Mouse (Mus musculus): ENCODE measurements around the gene Gm17542. TPM values are rescaled to one million over a fixed set of nuclear protein-coding genes. Genes with fewer than 3 reads are reported as not detected.
"Not testable (repeated sequence)": the region's sequence is repeated elsewhere in the genome, so short reads cannot be mapped to it uniquely, and the experiment has no call there.

The Gm17542 gene
- polyA plus RNA-seq (2014; fragmentation: Nextera tagmentation; extraction: Ambion mirVana) = not detected in 2 replicates

- H3K4me3 ChIP-seq (ENCODE audit: low read depth, low read length); H3K27ac ChIP-seq (ENCODE audit: low read depth, low read length); DNase-seq (ENCODE audit: low spot score); H3K9me3 ChIP-seq (ENCODE audit: control insufficient read depth, low read length); H3K27me3 ChIP-seq (ENCODE audit: control insufficient read depth, insufficient read depth, low read length); H3K36me3 ChIP-seq (ENCODE audit: control insufficient read depth, insufficient read depth, low read length); ATAC-seq (ENCODE audit: insufficient read depth, low FRiP score, low TSS enrichment); H3K9ac ChIP-seq (ENCODE audit: low read length); H3K4me1 ChIP-seq (ENCODE audit: control insufficient read depth, insufficient read depth, low read length); H3K4me2 ChIP-seq (ENCODE audit: low read depth): not testable (repeated sequence)
Observed at GRCm38 (mm10) chr10:58718110-58718509, at the start of gene Gm17542. Gene Gm17542 (minus strand): TSS chr10:58718210.

- DNase-seq (ENCODE audit: low spot score) (no peak), ATAC-seq (ENCODE audit: insufficient read depth, low FRiP score, low TSS enrichment) (no peak)
- Histone ChIP-seq H3K4me2 (ENCODE audit: low read depth) (no peak overlapping the region), H3K4me1 (ENCODE audit: control insufficient read depth, insufficient read depth, low read length) (no peaks in the 10 kb centered on the region), H3K9me3 (ENCODE audit: control insufficient read depth, low read length) (no peaks in the 10 kb centered on the region), H3K9ac (ENCODE audit: low read length) (no peak overlapping the region), H3K27me3 (ENCODE audit: control insufficient read depth, insufficient read depth, low read length) (no peaks in the 10 kb centered on the region), H3K36me3 (ENCODE audit: control insufficient read depth, insufficient read depth, low read length) (no peaks in the 10 kb centered on the region), H3K27ac (ENCODE audit: low read depth, low read length) (no peak overlapping the region), H3K4me3 (ENCODE audit: low read depth, low read length) (no peak overlapping the region)
Observed at GRCm38 (mm10) chr10:58739779-58740178, 21.8 kb upstream of the Gm17542 start.

GRCm38 (mm10) chr10:58738152-58738551, 20.1 kb upstream of the Gm17542 start:
- Histone ChIP-seq H3K36me3 (ENCODE audit: control insufficient read depth, insufficient read depth, low read length) (no peaks in the 10 kb centered on the region), H3K9ac (ENCODE audit: low read length) (no peak overlapping the region), H3K4me3 (ENCODE audit: low read depth, low read length) (no peak overlapping the region), H3K27ac (ENCODE audit: low read depth, low read length) (no peak overlapping the region), H3K27me3 (ENCODE audit: control insufficient read depth, insufficient read depth, low read length) (no peaks in the 10 kb centered on the region), H3K9me3 (ENCODE audit: control insufficient read depth, low read length) (no peaks in the 10 kb centered on the region), H3K4me1 (ENCODE audit: control insufficient read depth, insufficient read depth, low read length) (no peaks in the 10 kb centered on the region), H3K4me2 (ENCODE audit: low read depth) (no peak overlapping the region)
- WGBS = 90% methylated on average over 7 of the region's 7 CpGs
- DNase-seq (ENCODE audit: low spot score) (no peak), ATAC-seq (ENCODE audit: insufficient read depth, low FRiP score, low TSS enrichment) (no peak)

- no peak overlapping the region for H3K9ac ChIP-seq (ENCODE audit: low read length)
- H3K4me3 ChIP-seq (ENCODE audit: low read depth, low read length) = no peak overlapping the region
- WGBS = 53% methylated on average over 3 of the region's 3 CpGs
- H3K27me3 ChIP-seq (ENCODE audit: control insufficient read depth, insufficient read depth, low read length) = no peaks in the 10 kb centered on the region
- no peaks in the 10 kb centered on the region for H3K9me3 ChIP-seq (ENCODE audit: control insufficient read depth, low read length)
- H3K27ac ChIP-seq (ENCODE audit: low read depth, low read length) = no peak overlapping the region
- no peak overlapping the region for H3K4me2 ChIP-seq (ENCODE audit: low read depth)
- ATAC-seq (ENCODE audit: insufficient read depth, low FRiP score, low TSS enrichment) (no peak), DNase-seq (ENCODE audit: low spot score) (no peak)
- H3K36me3 ChIP-seq (ENCODE audit: control insufficient read depth, insufficient read depth, low read length) = no peaks in the 10 kb centered on the region
- no peaks in the 10 kb centered on the region for H3K4me1 ChIP-seq (ENCODE audit: control insufficient read depth, insufficient read depth, low read length)
Observed at GRCm38 (mm10) chr10:58714789-58715148, 3.2 kb downstream of the Gm17542 start.

- Histone ChIP-seq H3K27me3 (ENCODE audit: control insufficient read depth, insufficient read depth, low read length) (no peaks in the 10 kb centered on the region), H3K27ac (ENCODE audit: low read depth, low read length) (no peak overlapping the region), H3K9ac (ENCODE audit: low read length) (no peak overlapping the region), H3K9me3 (ENCODE audit: control insufficient read depth, low read length) (no peaks in the 10 kb centered on the region), H3K36me3 (ENCODE audit: control insufficient read depth, insufficient read depth, low read length) (no peaks in the 10 kb centered on the region), H3K4me2 (ENCODE audit: low read depth) (peak overlapping the region; percentile 7; the same call in 1 of the 2 replicates), H3K4me3 (ENCODE audit: low read depth, low read length) (no peak overlapping the region), H3K4me1 (ENCODE audit: control insufficient read depth, insufficient read depth, low read length) (no peaks in the 10 kb centered on the region)
- ATAC-seq (ENCODE audit: insufficient read depth, low FRiP score, low TSS enrichment) = no peak
- 39% methylated on average over 24 of the region's 24 CpGs for WGBS
- peak; percentile 15 for DNase-seq (ENCODE audit: low spot score)
Observed at GRCm38 (mm10) chr10:58713855-58714788, 3.9 kb downstream of the Gm17542 start.

GRCm38 (mm10) chr10:58713225-58713624, 4.8 kb downstream of the Gm17542 start:
- H3K9me3 ChIP-seq (ENCODE audit: control insufficient read depth, low read length) = no peaks in the 10 kb centered on the region
- no peak overlapping the region for H3K4me3 ChIP-seq (ENCODE audit: low read depth, low read length)
- H3K27ac ChIP-seq (ENCODE audit: low read depth, low read length) = no peak overlapping the region
- no peak overlapping the region for H3K9ac ChIP-seq (ENCODE audit: low read length)
- H3K36me3 ChIP-seq (ENCODE audit: control insufficient read depth, insufficient read depth, low read length) = no peaks in the 10 kb centered on the region
- H3K27me3 ChIP-seq (ENCODE audit: control insufficient read depth, insufficient read depth, low read length) = no peaks in the 10 kb centered on the region
- no peak overlapping the region for H3K4me2 ChIP-seq (ENCODE audit: low read depth)
- DNase-seq (ENCODE audit: low spot score) (no peak), ATAC-seq (ENCODE audit: insufficient read depth, low FRiP score, low TSS enrichment) (no peak)
- no peaks in the 10 kb centered on the region for H3K4me1 ChIP-seq (ENCODE audit: control insufficient read depth, insufficient read depth, low read length)
- 89% methylated on average over 7 of the region's 7 CpGs for WGBS

GRCm38 (mm10) chr10:58709021-58709420, 9.0 kb downstream of the Gm17542 start:
- 95% methylated on average over 4 of the region's 4 CpGs for WGBS
- no peak overlapping the region for H3K4me2 ChIP-seq (ENCODE audit: low read depth)
- H3K9ac ChIP-seq (ENCODE audit: low read length) = no peak overlapping the region
- no peak for DNase-seq (ENCODE audit: low spot score)
- no peaks in the 10 kb centered on the region for H3K9me3 ChIP-seq (ENCODE audit: control insufficient read depth, low read length)
- no peaks in the 10 kb centered on the region for H3K4me1 ChIP-seq (ENCODE audit: control insufficient read depth, insufficient read depth, low read length)
- no peak overlapping the region for H3K27ac ChIP-seq (ENCODE audit: low read depth, low read length)
- ATAC-seq (ENCODE audit: insufficient read depth, low FRiP score, low TSS enrichment) = no peak
- H3K36me3 ChIP-seq (ENCODE audit: control insufficient read depth, insufficient read depth, low read length) = no peaks in the 10 kb centered on the region
- no peaks in the 10 kb centered on the region for H3K27me3 ChIP-seq (ENCODE audit: control insufficient read depth, insufficient read depth, low read length)
- no peak overlapping the region for H3K4me3 ChIP-seq (ENCODE audit: low read depth, low read length)

GRCm38 (mm10) chr10:58700578-58700977, 17.4 kb downstream of the Gm17542 start:
- H3K4me2 ChIP-seq (ENCODE audit: low read depth) = no peak overlapping the region
- H3K36me3 ChIP-seq (ENCODE audit: control insufficient read depth, insufficient read depth, low read length) = no peaks in the 10 kb centered on the region
- WGBS = 44% methylated on average over 6 of the region's 6 CpGs
- DNase-seq (ENCODE audit: low spot score) = no peak
- H3K4me1 ChIP-seq (ENCODE audit: control insufficient read depth, insufficient read depth, low read length) = no peaks in the 10 kb centered on the region
- H3K9me3 ChIP-seq (ENCODE audit: control insufficient read depth, low read length) = no peaks in the 10 kb centered on the region
- H3K27ac ChIP-seq (ENCODE audit: low read depth, low read length) = no peak overlapping the region
- no peak for ATAC-seq (ENCODE audit: insufficient read depth, low FRiP score, low TSS enrichment)
- no peak overlapping the region for H3K4me3 ChIP-seq (ENCODE audit: low read depth, low read length)
- no peaks in the 10 kb centered on the region for H3K27me3 ChIP-seq (ENCODE audit: control insufficient read depth, insufficient read depth, low read length)
- H3K9ac ChIP-seq (ENCODE audit: low read length) = no peak overlapping the region

- Histone ChIP-seq H3K36me3 (ENCODE audit: control insufficient read depth, insufficient read depth, low read length) (no peaks in the 10 kb centered on the region), H3K27me3 (ENCODE audit: control insufficient read depth, insufficient read depth, low read length) (no peaks in the 10 kb centered on the region), H3K9ac (ENCODE audit: low read length) (no peak overlapping the region), H3K4me1 (ENCODE audit: control insufficient read depth, insufficient read depth, low read length) (no peaks in the 10 kb centered on the region), H3K9me3 (ENCODE audit: control insufficient read depth, low read length) (no peaks in the 10 kb centered on the region), H3K4me3 (ENCODE audit: low read depth, low read length) (no peak overlapping the region), H3K4me2 (ENCODE audit: low read depth) (no peak overlapping the region), H3K27ac (ENCODE audit: low read depth, low read length) (no peak overlapping the region)
- ATAC-seq (ENCODE audit: insufficient read depth, low FRiP score, low TSS enrichment) = no peak
- no peak for DNase-seq (ENCODE audit: low spot score)
- 35% methylated on average over 4 of the region's 4 CpGs for WGBS
Observed at GRCm38 (mm10) chr10:58700160-58700559, 17.9 kb downstream of the Gm17542 start.
